Mouse (Mus musculus) E14TG2a.4 (cell line): Measurements from ENCODE around the gene Ssu72.

Source experiments
- H3K27me3 ChIP-seq: 2 replicates; pipeline ENCODE4 v1.6.1; 2014; ENCODE audit warnings: low read length, control low read depth; ENCODE audit not compliant: insufficient read depth
- H3K36me3 ChIP-seq: 2 replicates; pipeline ENCODE4 v1.6.1; 2014; ENCODE audit warnings: low read length, control low read depth; ENCODE audit not compliant: insufficient read depth
- H3K4me1 ChIP-seq: replicated peaks from 2 replicates; pipeline ENCODE4 v1.6.1; 2014; ENCODE audit warnings: low read depth, low read length, control low read depth
- H3K4me3 ChIP-seq: replicated peaks from 2 replicates; pipeline ENCODE4 v1.5.1; 2014; ENCODE audit warnings: mild to moderate bottlenecking, low read length
- H3K9me3 ChIP-seq: 2 replicates; pipeline ENCODE4 v1.6.1; 2014; ENCODE audit warnings: low read length, control low read depth
- CTCF ChIP-seq: conservative IDR thresholded peaks from 2 replicates; pipeline ENCODE4 v1.5.1; 2014; ENCODE audit warnings: low read length
- NANOG ChIP-seq: IDR thresholded peaks from 2 replicates; pipeline ENCODE4 v1.6.1; 2014; ENCODE audit warnings: borderline replicate concordance, low read length, mixed read lengths
- POU5F1 ChIP-seq: IDR thresholded peaks from 2 replicates; pipeline ENCODE4 v1.6.1; 2014; ENCODE audit warnings: low read length, borderline replicate concordance

The Ssu72 gene

DNA sequence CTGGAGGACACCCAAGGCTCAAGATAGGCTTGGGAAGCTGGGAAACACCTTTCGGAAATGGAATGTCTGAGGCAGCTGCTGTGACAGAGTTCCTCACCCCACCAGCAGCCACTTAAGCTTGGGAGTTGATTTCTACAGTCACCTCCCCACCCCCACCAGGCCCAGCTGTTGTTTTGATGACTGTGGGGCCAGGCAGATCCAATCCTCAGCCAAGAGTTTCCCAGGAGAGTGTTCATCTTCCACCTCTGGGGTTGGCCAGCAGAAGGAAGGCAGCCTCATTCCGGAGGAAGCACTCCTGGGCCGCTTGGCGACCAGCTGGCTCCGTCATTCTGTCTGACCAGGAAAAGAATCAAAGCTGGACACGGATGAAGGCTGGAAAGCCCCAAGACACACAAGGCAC is 76.3 kb downstream of the Ssu72 start:
- H3K36me3 ChIP-seq, result no peaks in the 10 kb centered on the region

More for the DNA sequence above, 76.3 kb downstream of the Ssu72 start:
- H3K4me1 ChIP-seq, result peaks cover 47% of the 10 kb centered on the region
- H3K9me3 ChIP-seq, result no peaks in the 10 kb centered on the region
- no peak overlapping the region for H3K4me3 ChIP-seq
- no peak for TF ChIP-seq NANOG
- TF ChIP-seq CTCF, result no peak
- no peak for TF ChIP-seq POU5F1
- peaks cover 27% of the 10 kb centered on the region for H3K27me3 ChIP-seq
